Mouse (Mus musculus) lung, embryonic 15.5 days (tissue): ENCODE measurements around the gene A730061H03Rik. TPM values are rescaled to one million over a fixed set of nuclear protein-coding genes. Genes with fewer than 3 reads are reported as not detected.

Experiments
- ATAC-seq: fragments of 200-750 bp; cut with Nextera tagmentation; 2 replicates; pipeline ENCODE4 v1.8.0; 2017; ENCODE audit warnings: moderate number of reproducible peaks, borderline replicate concordance; ENCODE audit not compliant: low FRiP score, low TSS enrichment; ENCODE audit errors: extremely low read depth
- H3K27ac ChIP-seq: fragments of 300-500 bp; sonication (generic); 2 replicates; pipeline ENCODE4 v1.5.1; 2015; ENCODE audit warnings: moderate library complexity, mild to moderate bottlenecking, inconsistent platforms
- H3K27me3 ChIP-seq: fragments of 300-500 bp; sonication (generic); 2 replicates; pipeline ENCODE4 v1.6.1; 2015; ENCODE audit warnings: inconsistent platforms
- H3K36me3 ChIP-seq: fragments of 300-500 bp; sonication (generic); 2 replicates; pipeline ENCODE4 v1.6.1; 2015; ENCODE audit warnings: inconsistent platforms
- H3K4me1 ChIP-seq: fragments of 300-500 bp; sonication (generic); 2 replicates; pipeline ENCODE4 v1.6.1; 2015; ENCODE audit warnings: inconsistent platforms
- H3K4me2 ChIP-seq: fragments of 300-500 bp; sonication (generic); 2 replicates; pipeline ENCODE4 v1.6.1; 2015; ENCODE audit warnings: inconsistent platforms, mild to moderate bottlenecking, moderate library complexity
- H3K4me3 ChIP-seq: fragments of 300-500 bp; sonication (generic); 2 replicates; pipeline ENCODE4 v1.5.1; 2015; ENCODE audit warnings: mild to moderate bottlenecking, inconsistent platforms
- H3K9ac ChIP-seq: fragments of 300-500 bp; sonication (generic); 2 replicates; pipeline ENCODE4 v1.6.1; 2015; ENCODE audit warnings: inconsistent platforms
- H3K9me3 ChIP-seq: fragments of 300-500 bp; sonication (generic); 2 replicates; pipeline ENCODE4 v1.6.1; 2016; ENCODE audit warnings: inconsistent platforms
- WGBS: fragments of 180-500 bp; shearing (Covaris S2); methylation state at CpG from one replicate; pipeline ENCODE4 v1.1.7; 2015; 5-methylcytosine and 5-hydroxymethylcytosine counted together
- polyA plus RNA-seq: library from polyadenylated mRNA; unstranded; fragments of >200 nt; fragmentation: Nextera tagmentation; extraction: Ambion mirVana; gene quantifications from 2 replicates; pipeline ENCODE4 v1.2.1, GENCODE M21; 2015

A730061H03Rik gene
- polyA plus RNA-seq, 1 experiment from 2014 or later, result 1.2 TPM

- Histone ChIP-seq H3K4me3 (peak overlapping the region; percentile 79), H3K27me3 (no peaks in the 10 kb centered on the region), H3K36me3 (peaks cover 2% of the 10 kb centered on the region; the same call in 1 of the 2 replicates), H3K27ac (no peak overlapping the region), H3K4me1 (peaks cover 25% of the 10 kb centered on the region), H3K4me2 (peak overlapping the region; percentile 70), H3K9me3 (no peaks in the 10 kb centered on the region), H3K9ac (peak overlapping the region; percentile 32; the same call in 1 of the 2 replicates)
- ATAC-seq, result no peak
- 47% methylated on average over 6 of the region's 6 CpGs for WGBS
These were observed 1.3 kb downstream of the A730061H03Rik start for GRCm38 (mm10) chr14:55558740-55559448.

- H3K27ac ChIP-seq, result peak overlapping the region; percentile 41; the same call in 1 of the 2 replicates
- no peak for ATAC-seq
- H3K9me3 ChIP-seq, result no peaks in the 10 kb centered on the region
- no peak overlapping the region for H3K4me3 ChIP-seq
- H3K36me3 ChIP-seq, result no peaks in the 10 kb centered on the region
- WGBS, result 77% methylated on average over 3 of the region's 3 CpGs
- peaks cover 25% of the 10 kb centered on the region for H3K4me1 ChIP-seq
- no peaks in the 10 kb centered on the region for H3K27me3 ChIP-seq
- H3K9ac ChIP-seq, result no peak overlapping the region
- no peak overlapping the region for H3K4me2 ChIP-seq
These were observed 2.6 kb downstream of the A730061H03Rik start for GRCm38 (mm10) chr14:55557587-55557986.

GRCm38 (mm10) chr14:55557003-55557402, 3.2 kb downstream of the A730061H03Rik start:
- H3K27ac ChIP-seq, result peak overlapping the region; percentile 41; the same call in 1 of the 2 replicates
- H3K9ac ChIP-seq, result no peak overlapping the region
- no peak overlapping the region for H3K4me3 ChIP-seq
- no peak overlapping the region for H3K4me2 ChIP-seq
- H3K9me3 ChIP-seq, result no peaks in the 10 kb centered on the region
- peaks cover 22% of the 10 kb centered on the region for H3K4me1 ChIP-seq
- no peaks in the 10 kb centered on the region for H3K27me3 ChIP-seq
- H3K36me3 ChIP-seq, result no peaks in the 10 kb centered on the region
- 18% methylated on average over 5 of the region's 5 CpGs for WGBS
- no peak for ATAC-seq

- no peak overlapping the region for H3K4me3 ChIP-seq
- H3K27me3 ChIP-seq, result no peaks in the 10 kb centered on the region
- H3K9me3 ChIP-seq, result no peaks in the 10 kb centered on the region
- WGBS, result 65% methylated on average over 3 of the region's 3 CpGs
- H3K27ac ChIP-seq, result no peak overlapping the region
- no peaks in the 10 kb centered on the region for H3K36me3 ChIP-seq
- H3K9ac ChIP-seq, result no peak overlapping the region
- no peak for ATAC-seq
- no peak overlapping the region for H3K4me2 ChIP-seq
- H3K4me1 ChIP-seq, result peaks cover 11% of the 10 kb centered on the region
These were observed 4.4 kb downstream of the A730061H03Rik start for GRCm38 (mm10) chr14:55555788-55556187.

- Histone ChIP-seq H3K9me3 (no peaks in the 10 kb centered on the region), H3K4me1 (peaks cover 11% of the 10 kb centered on the region), H3K4me3 (no peak overlapping the region), H3K9ac (no peak overlapping the region), H3K27me3 (no peaks in the 10 kb centered on the region), H3K4me2 (no peak overlapping the region), H3K36me3 (peaks cover 7% of the 10 kb centered on the region; the same call in 1 of the 2 replicates), H3K27ac (no peak overlapping the region)
- no peak for ATAC-seq
These were observed 5.6 kb downstream of the A730061H03Rik start for GRCm38 (mm10) chr14:55554635-55555034.

GRCm38 (mm10) chr14:55551794-55552193, 8.4 kb downstream of the A730061H03Rik start:
- 88% methylated on average over 8 of the region's 8 CpGs for WGBS
- ATAC-seq, result no peak
- H3K4me2 ChIP-seq, result no peak overlapping the region
- peaks cover 34% of the 10 kb centered on the region for H3K36me3 ChIP-seq
- H3K9ac ChIP-seq, result no peak overlapping the region
- no peaks in the 10 kb centered on the region for H3K9me3 ChIP-seq
- H3K4me3 ChIP-seq, result no peak overlapping the region
- no peaks in the 10 kb centered on the region for H3K4me1 ChIP-seq
- no peak overlapping the region for H3K27ac ChIP-seq
- H3K27me3 ChIP-seq, result no peaks in the 10 kb centered on the region

GRCm38 (mm10) chr14:55551347-55551746, 8.9 kb downstream of the A730061H03Rik start:
- Histone ChIP-seq H3K9ac (no peak overlapping the region), H3K4me1 (no peaks in the 10 kb centered on the region), H3K27me3 (no peaks in the 10 kb centered on the region), H3K27ac (no peak overlapping the region), H3K4me3 (no peak overlapping the region), H3K4me2 (no peak overlapping the region), H3K9me3 (no peaks in the 10 kb centered on the region), H3K36me3 (peaks cover 38% of the 10 kb centered on the region)
- 64% methylated on average over 5 of the region's 5 CpGs for WGBS
- ATAC-seq, result no peak

GRCm38 (mm10) chr14:55550191-55550590, 10.0 kb downstream of the A730061H03Rik start:
- H3K27ac ChIP-seq, result no peak overlapping the region
- H3K9ac ChIP-seq, result no peak overlapping the region
- H3K27me3 ChIP-seq, result no peaks in the 10 kb centered on the region
- WGBS, result 88% methylated on average over 6 of the region's 6 CpGs
- H3K4me3 ChIP-seq, result no peak overlapping the region
- H3K4me2 ChIP-seq, result no peak overlapping the region
- no peaks in the 10 kb centered on the region for H3K9me3 ChIP-seq
- no peak for ATAC-seq
- no peaks in the 10 kb centered on the region for H3K4me1 ChIP-seq
- H3K36me3 ChIP-seq, result peaks cover 48% of the 10 kb centered on the region

GRCm38 (mm10) chr14:55544334-55544733, 15.9 kb downstream of the A730061H03Rik start:
- H3K36me3 ChIP-seq, result peaks cover 66% of the 10 kb centered on the region
- H3K4me1 ChIP-seq, result peaks cover 22% of the 10 kb centered on the region
- H3K9ac ChIP-seq, result no peak overlapping the region
- H3K9me3 ChIP-seq, result no peaks in the 10 kb centered on the region
- WGBS, result 62% methylated on average over 9 of the region's 9 CpGs
- H3K27me3 ChIP-seq, result no peaks in the 10 kb centered on the region
- no peak overlapping the region for H3K4me2 ChIP-seq
- H3K27ac ChIP-seq, result no peak overlapping the region
- ATAC-seq, result no peak
- no peak overlapping the region for H3K4me3 ChIP-seq

- no peak for ATAC-seq
- Histone ChIP-seq H3K4me1 (peaks cover 22% of the 10 kb centered on the region), H3K27ac (no peak overlapping the region), H3K36me3 (peaks cover 45% of the 10 kb centered on the region), H3K4me2 (no peak overlapping the region), H3K27me3 (no peaks in the 10 kb centered on the region), H3K9me3 (no peaks in the 10 kb centered on the region), H3K4me3 (no peak overlapping the region), H3K9ac (no peak overlapping the region)
- 96% methylated on average over 12 of the region's 12 CpGs for WGBS
These were observed 17.9 kb downstream of the A730061H03Rik start for GRCm38 (mm10) chr14:55542268-55542667.

GRCm38 (mm10) chr14:55540787-55541321, 19.4 kb downstream of the A730061H03Rik start:
- H3K4me3 ChIP-seq, result peak overlapping the region; percentile 73
- ATAC-seq, result peak; percentile 76

GRCm38 (mm10) chr14:55540067-55540786, 20.0 kb downstream of the A730061H03Rik start, which contains the start of gene Pck2:
Pck2 (plus strand) TSS chr14:55540266.
- Histone ChIP-seq H3K4me1 (peaks cover 22% of the 10 kb centered on the region), H3K4me2 (peak within 1 kb of the TSS; percentile 80), H3K36me3 (peaks cover 28% of the 10 kb centered on the region), H3K9me3 (no peaks in the 10 kb centered on the region), H3K27ac (peak within 1 kb of the TSS; percentile 97), H3K27me3 (no peaks in the 10 kb centered on the region), H3K4me3 (peak within 1 kb of the TSS; percentile 73), H3K9ac (peak within 1 kb of the TSS; percentile 62)
- 0% methylated on average over 31 of the region's 32 CpGs for WGBS
- ATAC-seq, result peak; percentile 96

More at GRCm38 (mm10) chr14:55540787-55541321, 19.4 kb downstream of the A730061H03Rik start:
- Histone ChIP-seq H3K27ac (peak overlapping the region; percentile 97), H3K27me3 (no peaks in the 10 kb centered on the region), H3K4me1 (peaks cover 22% of the 10 kb centered on the region), H3K9ac (peak overlapping the region; percentile 62), H3K4me2 (peak overlapping the region; percentile 80), H3K36me3 (peaks cover 33% of the 10 kb centered on the region), H3K9me3 (no peaks in the 10 kb centered on the region)
- 1% methylated on average over 10 of the region's 10 CpGs for WGBS
